Mouse (Mus musculus) heart, embryonic 14.5 days (tissue): Measurements from ENCODE around the gene Olfr536. TPM values are rescaled to one million over a fixed set of nuclear protein-coding genes. Genes with fewer than 3 reads are reported as not detected.
"Not testable (repeated sequence)": the region's sequence is repeated elsewhere in the genome, so short reads cannot be mapped to it uniquely, and the experiment has no call there.

Source experiments
- ATAC-seq: fragments of 200-750 bp; cut with Nextera tagmentation; 2 replicates; pipeline ENCODE4 v1.8.0; 2017; ENCODE audit warnings: low read depth, moderate TSS enrichment; ENCODE audit not compliant: insufficient number of reproducible peaks, insufficient read depth, low FRiP score
- H3K27ac ChIP-seq, 2 experiments: fragments of 200-500 bp in 1 of 2; fragments of 300-500 bp in 1 of 2; sonication (generic) in 1 of 2; replicated peaks in 1 of 2; 2 replicates each; pipeline ENCODE4 v1.5.1; 2012 to 2014; ENCODE audit warnings: low read depth in 2 of 2, low read length in 2 of 2, control low read depth in 1 of 2, mild to moderate bottlenecking in 1 of 2, mixed read lengths in 1 of 2; ENCODE audit not compliant: control insufficient read depth in 1 of 2, insufficient read depth in 1 of 2
- H3K27me3 ChIP-seq: fragments of 300-500 bp; sonication (generic); 2 replicates; pipeline ENCODE4 v1.6.1; 2014; ENCODE audit warnings: mild to moderate bottlenecking, low read length, control low read depth; ENCODE audit not compliant: control insufficient read depth, insufficient read depth
- H3K36me3 ChIP-seq: fragments of 300-500 bp; sonication (generic); 2 replicates; pipeline ENCODE4 v1.6.1; 2014; ENCODE audit warnings: mild to moderate bottlenecking, control low read depth, low read length, mixed read lengths; ENCODE audit not compliant: control insufficient read depth, insufficient read depth
- H3K4me1 ChIP-seq, 2 experiments: fragments of 200-500 bp in 1 of 2; fragments of 300-500 bp in 1 of 2; sonication (generic) in 1 of 2; 2 replicates each; pipeline ENCODE4 v1.6.1; 2012 to 2014; ENCODE audit warnings: low read length in 2 of 2, control low read depth in 1 of 2, mixed read lengths in 1 of 2; ENCODE audit not compliant: control insufficient read depth in 2 of 2, insufficient read depth in 2 of 2
- H3K4me2 ChIP-seq: fragments of 300-500 bp; sonication (generic); 2 replicates; pipeline ENCODE4 v1.6.1; 2014; ENCODE audit warnings: mild to moderate bottlenecking, low read length
- H3K4me3 ChIP-seq, 2 experiments: fragments of 200-500 bp in 1 of 2; fragments of 300-500 bp in 1 of 2; sonication (generic) in 1 of 2; 2 replicates each; pipeline ENCODE4 v1.5.1; 2012 to 2014; ENCODE audit warnings: low read length in 2 of 2, mild to moderate bottlenecking in 2 of 2, control low read depth in 1 of 2, low read depth in 1 of 2, moderate library complexity in 1 of 2; ENCODE audit not compliant: control insufficient read depth in 1 of 2, insufficient read depth in 1 of 2
- H3K9ac ChIP-seq: fragments of 300-500 bp; sonication (generic); 2 replicates; pipeline ENCODE4 v1.6.1; 2014; ENCODE audit warnings: mild to moderate bottlenecking, low read length
- H3K9me3 ChIP-seq: fragments of 300-500 bp; sonication (generic); 2 replicates; pipeline ENCODE4 v1.6.1; 2016; ENCODE audit warnings: low read length, control low read depth; ENCODE audit not compliant: control insufficient read depth
- WGBS: fragments of 180-500 bp; shearing (Covaris S2); extraction: QIAGEN DNeasy Blood & Tissue Kit; methylation state at CpG from one replicate; pipeline ENCODE4 v1.1.7; 2014; 5-methylcytosine and 5-hydroxymethylcytosine counted together
- polyA plus RNA-seq: library from polyadenylated mRNA; unstranded; fragments of >200 nt; fragmentation: Nextera tagmentation; extraction: Ambion mirVana; gene quantifications from 2 replicates; pipeline ENCODE4 v1.2.1, GENCODE M21; 2014

The Olfr536 gene
- polyA plus RNA-seq, 1 experiment from 2014 or later: not detected

GRCm38 (mm10) chr7:140463070-140463469 is 44.1 kb downstream of the Olfr536 start, which contains the start of gene Olfr533:
TSS of gene Olfr533 (plus strand) at chr7:140463370.
- WGBS: no CpG with 5 or more reads among the region's 1 CpGs
- H3K4me2 ChIP-seq, H3K9ac ChIP-seq, H3K4me1 ChIP-seq, H3K4me3 ChIP-seq, H3K27me3 ChIP-seq, H3K9me3 ChIP-seq, H3K27ac ChIP-seq, ATAC-seq, H3K36me3 ChIP-seq: not testable (repeated sequence)

Other genes with a start within 250 kb of the Olfr536 start
- gene Olfr525, start 186.5 kb downstream of the Olfr536 start, polyA plus RNA-seq: not detected in 2 replicates
- gene Olfr527, start 173.4 kb downstream of the Olfr536 start, polyA plus RNA-seq: not detected in 2 replicates
- gene Olfr60, start 145.7 kb downstream of the Olfr536 start, polyA plus RNA-seq: not detected in 2 replicates
- not detected in 2 replicates for gene Olfr530, start 131.1 kb downstream of the Olfr536 start, polyA plus RNA-seq
- gene Olfr531, start 104.5 kb downstream of the Olfr536 start, polyA plus RNA-seq: not detected in 2 replicates
- not detected in 2 replicates for gene Olfr532, start 85.8 kb downstream of the Olfr536 start, polyA plus RNA-seq
- not detected in 2 replicates for gene Olfr533, start 44.0 kb downstream of the Olfr536 start, polyA plus RNA-seq
- gene Olfr535, start 23.2 kb downstream of the Olfr536 start, polyA plus RNA-seq: not detected in 2 replicates
- not detected in 2 replicates for gene Olfr538, start 60.5 kb upstream of the Olfr536 start, polyA plus RNA-seq
- not detected in 2 replicates for gene Olfr46, start 93.9 kb upstream of the Olfr536 start, polyA plus RNA-seq
- not detected in 2 replicates for gene Olfr61, start 121.6 kb upstream of the Olfr536 start, polyA plus RNA-seq
- gene Olfr53, start 139.1 kb upstream of the Olfr536 start, polyA plus RNA-seq: not detected in 2 replicates
- not detected in 2 replicates for gene Olfr539, start 152.5 kb upstream of the Olfr536 start, polyA plus RNA-seq
- gene Olfr45, start 174.6 kb upstream of the Olfr536 start, polyA plus RNA-seq: not detected in 2 replicates
- gene Olfr541, start 189.9 kb upstream of the Olfr536 start, polyA plus RNA-seq: not detected in 2 replicates